Mouse (Mus musculus) heart, postnatal 10 days (tissue): ENCODE measurements around the gene B4galnt1. TPM values are rescaled to one million over a fixed set of nuclear protein-coding genes. Genes with fewer than 3 reads are reported as not detected.

Experiments
- total RNA-seq, 2 experiments: library from RNA; stranded (reverse); gene quantifications; 2 replicates each; pipeline ENCODE4 v1.2.3; 2021

B4galnt1 gene
- total RNA-seq, 2 experiments from 2014 or later: 3.6 to 3.8 TPM

Other genes with a start within 250 kb of the B4galnt1 start
- 100 to 1,000 TPM; 131 to 149 TPM for gene Ctdsp2, start 186.5 kb upstream of the B4galnt1 start, total RNA-seq
- gene Avil, start 164.5 kb upstream of the B4galnt1 start, total RNA-seq: under 1 TPM; 0.14 to 0.17 TPM
- gene Tsfm, start 134.4 kb upstream of the B4galnt1 start, total RNA-seq: 10 to 100 TPM; 53.1 to 66.2 TPM
- 1 to 10 TPM; 7.6 to 8.6 TPM for gene Mettl1, start 123.8 kb upstream of the B4galnt1 start, total RNA-seq
- under 1 TPM; 0.12 to 0.17 TPM for gene Eef1akmt3, start 123.7 kb upstream of the B4galnt1 start, total RNA-seq
- gene Cyp27b1, start 117.0 kb upstream of the B4galnt1 start, total RNA-seq: under 1 TPM; 0.22 to 0.29 TPM
- gene March9, start 105.0 kb upstream of the B4galnt1 start, total RNA-seq: 1 to 10 TPM; 1.7 to 2.9 TPM
- gene Cdk4, start 101.7 kb upstream of the B4galnt1 start, total RNA-seq: 100 to 1,000 TPM; 154 to 196 TPM
- gene Tspan31, start 95.0 kb upstream of the B4galnt1 start, total RNA-seq: 10 to 100 TPM; 50.0 to 53.8 TPM
- 1 to 10 TPM; 5.5 to 8.3 TPM for gene Agap2, start 89.9 kb upstream of the B4galnt1 start, total RNA-seq
- 10 to 100 TPM; 36.7 to 37.8 TPM for gene Os9, start 44.1 kb upstream of the B4galnt1 start, total RNA-seq
- 10 to 100 TPM; 40.8 to 48.0 TPM for gene Slc26a10, start 15.4 kb downstream of the B4galnt1 start, total RNA-seq
- gene Arhgef25, start 24.9 kb downstream of the B4galnt1 start, total RNA-seq: 10 to 100 TPM; 20.8 to 21.0 TPM
- 10 to 100 TPM; 48.4 to 52.2 TPM for gene Dtx3, start 30.5 kb downstream of the B4galnt1 start, total RNA-seq
- 10 to 100 TPM; 26.4 to 28.7 TPM for gene Pip4k2c, start 46.4 kb downstream of the B4galnt1 start, total RNA-seq
- gene Kif5a, start 98.1 kb downstream of the B4galnt1 start, total RNA-seq: under 1 TPM; 0.42 to 0.89 TPM
- 100 to 1,000 TPM; 166 to 167 TPM for gene Dctn2, start 101.1 kb downstream of the B4galnt1 start, total RNA-seq
- 10 to 100 TPM; 34.2 to 35.5 TPM for gene Mbd6, start 123.8 kb downstream of the B4galnt1 start, total RNA-seq
- 10 to 100 TPM; 42.0 to 43.9 TPM for gene Mars, start 146.6 kb downstream of the B4galnt1 start, total RNA-seq
- gene Arhgap9, start 156.7 kb downstream of the B4galnt1 start, total RNA-seq: 1 to 10 TPM; 3.3 to 4.1 TPM
- gene Gli1, start 176.7 kb downstream of the B4galnt1 start, total RNA-seq: 1 to 10 TPM; 2.1 to 2.5 TPM
- gene Inhbe, start 189.2 kb downstream of the B4galnt1 start, total RNA-seq: not detected
- not detected for gene Inhbc, start 205.2 kb downstream of the B4galnt1 start, total RNA-seq
- gene R3hdm2, start 215.1 kb downstream of the B4galnt1 start, total RNA-seq: 100 to 1,000 TPM; 112 to 120 TPM